Mouse (Mus musculus) stomach, postnatal 0 days (tissue): ENCODE data around the gene Rps6kc1.

ENCODE experiments used
- CTCF ChIP-seq: IDR thresholded peaks from 2 replicates; pipeline ENCODE4 v1.5.1; 2016; ENCODE audit warnings: antibody characterized with exemption, low read depth, mild to moderate bottlenecking, moderate library complexity
- EP300 ChIP-seq: optimal IDR thresholded peaks from 2 replicates; pipeline ENCODE3; 2016; ENCODE audit warnings: antibody characterized with exemption

DNA sequence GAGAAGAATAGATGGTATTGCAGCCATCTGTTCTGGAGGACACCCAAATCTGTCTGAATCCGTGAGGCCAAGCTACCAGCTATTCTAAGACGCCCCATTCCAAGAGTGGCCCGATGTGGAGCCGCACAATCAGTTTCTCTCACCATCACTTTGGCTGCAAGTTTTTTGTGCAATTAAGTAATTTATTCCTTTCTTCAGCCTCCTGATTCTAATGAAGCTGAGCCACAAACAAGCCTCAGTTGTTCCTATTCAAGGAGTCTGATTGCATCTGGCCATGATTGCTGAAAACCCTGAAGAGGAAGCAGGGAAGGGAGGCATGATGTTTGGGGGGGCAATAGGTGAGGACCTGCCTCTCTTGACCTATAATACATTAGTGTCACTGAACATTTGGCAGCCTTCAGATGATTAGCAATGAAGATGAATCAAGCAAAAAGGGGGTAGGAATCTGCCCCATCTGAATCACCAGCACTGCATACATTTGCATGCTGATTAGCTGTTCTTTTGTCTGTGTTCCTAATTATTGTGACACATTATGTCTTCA, 183.4 kb downstream of the Rps6kc1 start:
- TF ChIP-seq CTCF, result no peak
- TF ChIP-seq EP300, result no peak
